Mouse (Mus musculus) cerebellum, postnatal 14 days (tissue): ENCODE results near the gene Gbp5.

ENCODE experiments used
- DNase-seq, 2 experiments: peaks; one replicate each; pipeline ENCODE4 v3.0.0; 2021; ENCODE audit warnings: mixed read lengths in 2 of 2

Gene Gbp5

GRCm38 (mm10) chr3:142493536-142494061, at the start of gene Gbp5:
Gbp5 (plus strand) TSS chr3:142493978.
- peak; percentile 37 to 42 for DNase-seq

DNA sequence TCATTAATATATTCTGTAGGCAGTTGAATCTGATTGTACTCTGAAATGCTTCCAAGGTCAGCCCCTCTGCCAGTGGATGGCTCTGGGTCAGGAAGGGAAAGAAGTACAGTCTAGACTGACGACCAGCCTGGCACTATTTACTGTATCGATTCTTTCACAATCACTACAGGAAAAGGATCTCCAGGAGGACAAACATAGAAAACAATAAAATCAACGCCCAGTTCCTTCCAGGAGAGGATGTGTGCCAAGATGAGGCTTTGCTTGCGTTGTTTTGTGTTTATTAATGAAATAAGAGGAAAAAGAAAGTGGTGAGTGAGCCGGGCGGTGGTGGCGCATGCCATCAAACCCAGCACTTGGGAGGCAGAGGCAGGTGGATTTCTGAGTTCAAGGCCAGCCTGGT, 39.6 kb upstream of the Gbp5 start:
- no peak for DNase-seq

DNA sequence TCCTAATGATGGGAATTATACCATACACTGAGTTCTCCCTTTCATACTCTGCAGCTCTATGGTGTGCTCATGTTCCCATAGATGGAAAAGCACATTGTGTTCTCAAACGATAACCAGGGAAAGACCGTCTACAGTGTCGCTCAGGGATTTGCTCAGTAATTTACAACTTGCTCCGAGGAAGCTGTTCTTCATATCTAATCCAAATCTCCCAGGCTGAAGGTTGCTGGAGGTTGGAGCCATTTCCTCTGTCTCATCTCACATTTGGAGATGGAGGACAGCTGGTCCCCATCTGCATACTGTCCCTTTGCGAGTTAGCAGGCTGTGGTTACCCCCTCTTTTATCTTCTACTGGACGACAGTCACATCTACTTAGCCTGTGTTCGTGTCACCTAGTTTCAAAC, 34.5 kb upstream of the Gbp5 start:
- no peak for DNase-seq

GRCm38 (mm10) chr3:142462764-142463751, 30.7 kb upstream of the Gbp5 start:
- no peak for DNase-seq

- DNase-seq = peak in 1 of 2 experiments; percentile 30
Observed at GRCm38 (mm10) chr3:142474349-142474983, 19.3 kb upstream of the Gbp5 start.

- peak; percentile 71 to 81 for DNase-seq
Observed at GRCm38 (mm10) chr3:142475913-142476312, 17.9 kb upstream of the Gbp5 start.

DNA sequence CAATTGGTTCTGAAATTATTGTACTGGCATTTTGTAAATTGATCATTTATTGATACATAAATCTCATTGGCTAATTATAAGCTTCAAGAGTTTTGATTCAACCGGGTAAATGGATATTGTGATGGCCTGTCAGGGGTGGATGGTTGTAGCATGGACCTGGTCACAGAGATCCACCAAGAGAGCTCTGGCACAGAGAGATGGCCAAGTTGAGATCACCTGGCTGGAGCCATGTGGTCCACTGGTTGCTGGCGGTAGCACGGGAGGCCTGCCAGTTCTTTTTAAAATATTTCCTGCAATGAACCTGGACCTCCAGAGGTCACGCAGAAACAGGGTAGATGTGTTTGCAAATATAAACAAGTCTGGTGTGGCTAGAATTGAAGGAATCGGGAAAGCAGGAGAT, 15.9 kb upstream of the Gbp5 start:
- DNase-seq = no peak

DNA sequence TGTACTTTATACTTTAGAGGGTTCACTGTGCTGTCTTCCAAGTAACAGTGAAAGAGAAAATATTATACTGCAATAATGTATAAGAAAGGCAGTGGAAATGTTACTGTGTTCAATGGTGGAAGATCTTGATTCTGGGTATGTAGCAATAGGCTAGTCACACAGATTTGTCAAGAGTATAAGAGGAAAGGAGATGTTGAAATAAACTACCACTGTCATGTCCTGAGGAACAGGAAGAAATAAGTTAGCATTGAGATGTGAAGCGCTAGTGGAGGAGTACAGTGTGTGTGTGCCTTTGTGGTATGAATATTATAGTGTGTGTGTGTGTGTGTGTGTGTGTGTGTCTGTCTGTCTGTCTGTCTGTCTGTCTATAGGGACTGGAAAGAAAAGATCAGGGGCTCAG, 15.4 kb upstream of the Gbp5 start:
- DNase-seq = no peak

DNA sequence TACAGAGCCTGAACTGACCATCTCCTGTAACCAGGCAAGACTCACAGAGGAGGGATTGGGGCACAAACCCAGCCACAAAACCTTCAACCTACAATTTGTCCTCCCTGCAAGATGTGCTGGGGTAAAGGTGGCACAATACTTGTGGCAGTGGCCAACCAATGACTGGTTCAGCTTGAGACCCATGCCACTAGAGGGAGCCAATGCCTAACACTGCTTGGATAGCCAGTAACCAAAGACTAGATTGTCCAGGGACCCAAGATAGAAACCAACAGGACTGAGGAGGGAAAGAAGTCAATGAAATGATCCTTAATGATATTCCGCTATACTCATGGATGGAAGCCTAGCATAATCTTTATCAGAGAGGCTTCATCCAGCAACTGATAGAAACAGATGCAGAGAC, 3.3 kb upstream of the Gbp5 start:
- peak; percentile 89 to 90 for DNase-seq

DNA sequence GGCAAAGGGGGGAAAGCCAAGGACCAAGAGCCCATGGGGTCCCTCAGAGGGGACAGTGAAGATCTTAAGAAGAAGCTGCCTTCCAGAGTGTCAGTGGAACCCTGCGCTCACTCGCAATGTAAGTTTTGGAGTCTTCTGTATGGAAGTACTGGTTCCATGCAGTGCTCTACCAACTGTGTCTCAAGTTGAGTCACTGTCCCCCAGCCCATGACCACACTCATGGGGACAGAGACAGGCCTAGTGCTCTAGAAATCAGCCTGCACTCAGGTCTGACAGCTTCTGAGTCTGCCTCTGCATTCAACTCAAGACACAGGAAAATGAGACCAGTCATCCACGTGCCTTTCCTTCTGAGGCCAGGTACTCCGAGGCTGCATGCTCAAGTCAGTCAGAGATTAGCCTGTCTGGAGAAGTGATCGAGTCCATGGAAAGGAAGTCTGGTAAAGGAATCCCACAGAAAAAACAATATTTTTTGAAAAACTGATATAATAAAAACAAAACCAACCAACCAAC, 1.4 kb downstream of the Gbp5 start:
- DNase-seq = no peak

GRCm38 (mm10) chr3:142496113-142497101, 2.6 kb downstream of the Gbp5 start:
- no peak for DNase-seq

- no peak for DNase-seq
Observed at GRCm38 (mm10) chr3:142497123-142497841, 3.5 kb downstream of the Gbp5 start.

- DNase-seq = peak; percentile 77 to 85
Observed at GRCm38 (mm10) chr3:142498941-142499340, 5.2 kb downstream of the Gbp5 start.

GRCm38 (mm10) chr3:142528116-142528515, 34.3 kb downstream of the Gbp5 start:
- DNase-seq = no peak

- no peak for DNase-seq
Observed at GRCm38 (mm10) chr3:142529597-142529996, 35.8 kb downstream of the Gbp5 start.

- DNase-seq = peak; percentile 19 to 33
Observed at GRCm38 (mm10) chr3:142530087-142530953, 36.5 kb downstream of the Gbp5 start, which contains the start of gene Gbp7. Gbp7 (plus strand) TSS chr3:142530342.

GRCm38 (mm10) chr3:142531595-142531994, 37.8 kb downstream of the Gbp5 start:
- DNase-seq = no peak

DNA sequence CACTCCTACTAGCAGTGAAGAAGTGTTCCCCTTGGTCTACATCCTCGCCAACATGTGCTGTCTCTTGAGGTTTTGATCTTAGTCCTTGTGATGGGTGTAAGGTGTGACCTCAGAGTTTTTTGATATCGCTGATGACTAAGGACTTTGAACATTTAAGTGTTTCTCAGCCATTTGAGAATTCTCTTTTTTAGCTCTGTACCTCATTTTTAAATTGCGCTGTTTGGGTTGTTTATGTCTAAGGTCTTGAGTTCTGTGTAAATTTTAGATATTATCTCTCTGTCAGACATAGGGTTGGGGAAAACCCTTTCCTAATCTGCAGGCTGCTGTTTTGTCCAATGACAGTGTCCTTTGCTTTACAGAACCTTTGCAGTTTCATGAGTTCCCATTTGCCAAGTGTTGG, 39.4 kb downstream of the Gbp5 start:
- no peak for DNase-seq

GRCm38 (mm10) chr3:142535667-142536066, 41.9 kb downstream of the Gbp5 start:
- DNase-seq = no peak

DNA sequence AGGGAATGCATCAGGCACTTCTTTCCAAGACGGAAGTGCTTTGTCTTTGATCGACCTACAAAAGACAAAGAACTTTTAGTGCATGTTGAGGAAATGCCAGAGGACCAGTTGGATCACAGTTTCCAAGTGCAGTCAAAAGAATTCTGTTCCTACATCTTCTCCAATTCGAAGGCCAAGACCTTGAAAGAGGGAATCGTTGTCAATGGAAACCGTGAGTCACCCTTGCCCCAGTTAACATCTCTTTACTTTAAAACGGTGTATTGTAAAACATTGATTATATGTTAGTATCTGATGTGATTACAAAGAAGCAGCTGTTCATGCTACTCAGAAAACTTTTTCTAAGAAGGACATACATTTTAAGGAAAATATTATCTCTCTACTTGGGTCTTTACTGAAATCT, 47.6 kb downstream of the Gbp5 start:
- DNase-seq = no peak
